Mouse (Mus musculus): ENCODE data around the gene Syt16.

The Syt16 gene

DNA sequence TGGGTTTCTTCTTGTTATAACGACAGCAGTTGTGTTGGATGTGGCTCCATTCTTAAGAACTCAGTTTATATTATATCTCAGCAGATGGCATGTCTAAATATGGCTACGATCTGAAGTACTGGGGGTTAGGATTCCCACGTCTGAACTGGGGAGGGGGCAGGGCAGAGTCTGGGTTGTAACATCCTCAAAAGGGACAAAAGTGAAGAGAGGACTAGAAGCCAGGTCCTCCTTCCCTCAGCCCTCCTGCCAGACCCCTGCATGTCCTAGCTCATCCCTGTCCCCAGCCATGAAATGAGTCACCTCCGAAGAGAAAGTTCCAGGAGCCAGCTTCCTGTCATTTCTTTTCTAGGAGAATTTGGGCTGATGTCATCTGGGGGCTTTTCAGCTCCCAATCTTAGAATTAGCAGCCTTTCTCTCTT, 111.2 kb downstream of the Syt16 start:
- DNase-seq: peak in 1 of 2 experiments; percentile 17

- peak; percentile 8 to 26 for DNase-seq
Measured at GRCm38 (mm10) chr12:74109462-74110068, 112.1 kb downstream of the Syt16 start.

- peak; percentile 29 to 46 for DNase-seq
Measured at GRCm38 (mm10) chr12:74116825-74117224, 119.4 kb downstream of the Syt16 start.

DNA sequence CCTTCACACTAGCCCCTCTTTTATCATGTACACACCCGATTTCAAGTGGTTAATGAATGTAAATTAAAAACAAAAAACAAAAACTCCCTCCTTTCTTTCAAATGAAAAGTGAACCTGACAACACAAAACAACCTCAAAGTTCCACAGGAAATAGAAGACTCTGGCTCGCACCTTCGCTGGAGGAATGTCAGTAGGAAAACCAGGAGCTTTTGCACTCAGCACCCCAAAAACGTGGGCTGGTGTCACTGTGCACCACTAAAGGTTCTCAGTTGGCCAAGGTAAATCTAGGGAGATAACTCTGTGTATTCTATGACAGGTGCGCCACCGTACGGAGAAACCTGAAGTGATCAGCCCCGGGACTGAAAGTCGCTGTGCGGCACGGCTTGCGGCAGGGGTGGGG, 128.3 kb downstream of the Syt16 start:
- peak in 1 of 2 experiments; percentile 37 for DNase-seq

DNA sequence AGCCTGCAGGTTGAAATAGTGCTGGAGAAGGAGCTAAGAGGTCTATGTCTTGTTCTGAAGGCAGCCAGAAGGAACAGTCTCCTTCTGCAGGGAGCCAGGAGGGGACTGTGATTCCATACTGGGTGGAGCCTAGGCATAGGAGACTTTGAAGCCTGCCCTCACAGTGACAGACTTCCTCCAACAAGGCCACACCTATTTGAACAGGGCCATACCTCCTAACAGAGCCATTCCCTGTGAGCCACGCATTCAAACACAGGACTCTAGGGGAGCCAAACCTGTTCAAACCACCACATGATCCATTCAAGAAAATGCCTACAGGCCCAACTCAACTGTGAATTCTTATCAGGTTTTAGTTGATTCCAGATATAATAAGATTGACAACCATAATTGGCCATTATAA, 130.8 kb downstream of the Syt16 start:
- DNase-seq: no peak

DNA sequence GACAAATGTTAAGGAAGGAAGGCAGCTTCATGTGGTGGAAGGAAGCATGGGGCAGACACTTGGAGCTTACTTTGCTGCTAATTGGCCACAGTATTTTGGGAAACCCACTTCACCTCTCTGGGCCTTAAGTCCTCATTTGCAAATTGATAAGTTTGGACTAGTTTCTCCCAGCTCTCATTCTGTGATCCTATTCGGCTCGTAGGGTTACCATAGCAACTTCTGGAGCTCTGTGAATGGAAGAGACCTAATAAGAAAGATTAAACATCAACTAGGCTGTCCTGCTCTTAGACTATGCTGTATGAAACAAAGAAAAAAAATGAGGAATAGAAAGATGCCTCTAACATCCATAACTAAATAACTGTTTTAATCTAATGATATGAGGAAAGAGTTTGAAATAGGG, 134.3 kb downstream of the Syt16 start:
- no peak for DNase-seq

GRCm38 (mm10) chr12:74142147-74142546, 144.7 kb downstream of the Syt16 start:
- no peak for DNase-seq

GRCm38 (mm10) chr12:74144385-74144784, 146.9 kb downstream of the Syt16 start:
- DNase-seq: no peak

GRCm38 (mm10) chr12:74160791-74161190, 163.3 kb downstream of the Syt16 start:
- no peak for DNase-seq

DNA sequence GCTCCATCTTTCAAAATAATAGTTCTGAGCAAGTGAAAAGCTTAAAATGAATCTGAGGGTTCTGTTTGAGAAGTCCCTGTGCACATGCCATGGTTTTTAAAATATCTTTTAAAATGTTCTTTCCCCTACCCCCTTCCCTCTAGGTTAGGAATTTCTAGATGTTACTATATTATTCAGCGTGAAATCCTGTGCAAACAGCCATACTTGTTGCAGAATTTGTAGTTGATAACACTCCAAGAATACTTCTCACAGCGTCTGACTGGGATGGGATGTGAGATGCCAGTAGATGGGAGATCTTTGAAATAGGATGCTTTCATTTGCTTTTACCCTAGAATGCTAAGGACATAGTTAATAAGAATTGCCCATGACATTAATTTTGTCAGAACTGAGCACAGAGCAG, 165.6 kb downstream of the Syt16 start:
- no peak for DNase-seq

GRCm38 (mm10) chr12:74171257-74171656, 173.8 kb downstream of the Syt16 start:
- DNase-seq: peak; percentile 32 to 49

DNA sequence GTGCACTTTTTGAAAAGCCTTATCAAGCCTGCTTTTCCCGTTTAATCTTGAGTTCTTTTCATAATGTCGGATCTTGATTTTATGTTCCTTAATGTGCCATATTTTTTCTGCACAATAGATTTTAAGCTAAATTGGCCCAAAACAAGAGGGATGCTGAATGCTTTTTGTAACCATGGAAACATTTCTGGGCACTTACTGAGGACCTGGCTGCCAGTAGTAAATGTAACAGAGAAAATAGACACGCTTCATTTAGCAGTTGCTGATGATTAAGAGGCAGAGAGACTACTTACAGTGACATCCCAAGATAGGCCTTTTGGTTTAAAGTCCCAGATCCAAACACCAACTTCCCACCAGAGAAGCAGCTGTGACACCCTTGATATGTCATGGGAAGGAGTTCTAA, 176.4 kb downstream of the Syt16 start:
- DNase-seq: peak; percentile 29

GRCm38 (mm10) chr12:74184596-74184995, 187.1 kb downstream of the Syt16 start:
- no peak for DNase-seq

DNA sequence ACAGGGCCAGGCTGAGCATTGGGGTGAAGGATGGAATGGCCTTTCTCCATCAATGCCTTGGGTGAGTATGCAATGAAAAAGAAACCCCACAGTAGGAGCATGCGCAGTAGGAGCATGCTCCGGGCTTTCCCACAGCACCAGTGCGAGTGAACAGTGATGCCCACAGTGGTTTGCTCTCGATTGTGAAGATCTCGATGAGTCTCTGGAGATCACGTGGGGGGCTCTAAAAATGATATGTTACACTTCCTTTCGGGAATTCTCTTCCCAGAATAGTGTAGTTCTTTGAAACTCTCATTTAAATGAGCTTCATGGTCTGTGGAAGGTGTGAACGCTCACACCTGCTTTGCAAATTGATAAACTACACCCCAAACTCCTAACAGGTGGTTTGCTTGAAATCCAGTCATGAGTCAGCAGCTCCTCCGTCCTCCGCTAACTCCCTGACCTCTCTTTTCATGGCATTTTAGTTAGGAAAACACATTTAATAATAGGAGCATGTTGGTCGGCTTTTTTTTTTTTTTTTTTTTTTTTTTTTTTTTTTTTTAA, 190.9 kb downstream of the Syt16 start:
- DNase-seq: no peak

GRCm38 (mm10) chr12:74188815-74189214, 191.4 kb downstream of the Syt16 start:
- DNase-seq: peak; percentile 52 to 76

GRCm38 (mm10) chr12:74189840-74190239, 192.4 kb downstream of the Syt16 start:
- DNase-seq: no peak

DNA sequence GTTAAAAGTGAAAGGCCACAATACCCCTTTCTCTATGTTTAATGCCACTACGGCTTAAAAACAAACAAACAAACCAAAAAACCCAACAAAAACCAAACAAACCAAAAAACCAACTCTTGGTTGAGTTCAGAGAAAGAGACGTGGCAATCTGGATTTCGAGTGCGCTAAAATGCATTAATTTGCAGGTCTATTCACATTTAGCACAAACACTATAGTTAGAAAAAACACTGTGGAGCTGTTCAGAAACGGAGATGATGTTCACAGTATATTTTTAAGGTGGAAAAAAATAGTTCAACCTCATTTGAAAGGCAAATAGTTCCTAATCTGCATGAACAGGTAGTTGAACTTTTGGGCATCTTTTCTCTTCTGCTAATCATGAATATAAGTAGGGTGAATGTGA, 192.8 kb downstream of the Syt16 start:
- DNase-seq: no peak

- no peak for DNase-seq
Measured at GRCm38 (mm10) chr12:74192552-74192951, 195.1 kb downstream of the Syt16 start.

- DNase-seq: no peak
Measured at GRCm38 (mm10) chr12:74201410-74201809, 203.9 kb downstream of the Syt16 start.

- no peak for DNase-seq
Measured at GRCm38 (mm10) chr12:74202431-74203042, 205.1 kb downstream of the Syt16 start.

- DNase-seq: no peak
Measured at GRCm38 (mm10) chr12:74212156-74212555, 214.7 kb downstream of the Syt16 start.

- no peak for DNase-seq
Measured at GRCm38 (mm10) chr12:74216103-74216728, 218.8 kb downstream of the Syt16 start.

- DNase-seq: no peak
Measured at GRCm38 (mm10) chr12:74219909-74220308, 222.4 kb downstream of the Syt16 start.

- DNase-seq: no peak
Measured at GRCm38 (mm10) chr12:74220651-74221050, 223.2 kb downstream of the Syt16 start.

Data from cerebellum, postnatal 10 days (tissue).